Mouse (Mus musculus) layer of hippocampus, postnatal 10 days (tissue): Measurements from ENCODE around the gene Ifna15. TPM values are rescaled to one million over a fixed set of nuclear protein-coding genes. Genes with fewer than 3 reads are reported as not detected.

Experiments used
- DNase-seq, 2 experiments: peaks; one replicate each; pipeline ENCODE4 v3.0.0; 2021; ENCODE audit warnings: low spot score in 2 of 2
- total RNA-seq, 2 experiments: library from RNA; stranded (reverse); gene quantifications; 2 replicates each; pipeline ENCODE4 v1.2.3; 2021

Gene Ifna15
- total RNA-seq, 2 experiments from 2014 or later: not detected

GRCm38 (mm10) chr4:88514403-88514802 lies 43.6 kb downstream of the Ifna15 start:
- DNase-seq: peak; percentile 52 to 56

- no peak for DNase-seq
Measured at GRCm38 (mm10) chr4:88513743-88514142, 44.3 kb downstream of the Ifna15 start.

Other genes with a start within 250 kb of the Ifna15 start
- 1 to 10 TPM; 3.7 to 3.8 TPM for gene Hacd4, start 119.3 kb downstream of the Ifna15 start, total RNA-seq
- not detected for gene Ifnb1, start 35.5 kb downstream of the Ifna15 start, total RNA-seq
- gene Ifna14, start 13.6 kb upstream of the Ifna15 start, total RNA-seq: not detected
- gene Ifna9, start 34.1 kb upstream of the Ifna15 start, total RNA-seq: not detected
- not detected for gene Ifna12, start 45.1 kb upstream of the Ifna15 start, total RNA-seq
- not detected for gene C87499, start 76.2 kb upstream of the Ifna15 start, total RNA-seq
- gene Ifna13, start 86.2 kb upstream of the Ifna15 start, total RNA-seq: not detected
- not detected for gene Ifna16, start 118.7 kb upstream of the Ifna15 start, total RNA-seq
- gene Ifna2, start 125.7 kb upstream of the Ifna15 start, total RNA-seq: not detected
- not detected for gene Ifnab, start 133.1 kb upstream of the Ifna15 start, total RNA-seq
- 1 to 10 TPM; 1.2 to 1.3 TPM for gene Gm26566, start 163.6 kb upstream of the Ifna15 start, total RNA-seq
- 100 to 1,000 TPM; 102 to 104 TPM for gene Klhl9, start 164.2 kb upstream of the Ifna15 start, total RNA-seq
- not detected for gene Gm13271, start 196.6 kb upstream of the Ifna15 start, total RNA-seq
- not detected for gene Gm13283, start 201.9 kb upstream of the Ifna15 start, total RNA-seq
- gene Gm13290, start 215.6 kb upstream of the Ifna15 start, total RNA-seq: not detected
- gene Gm13289, start 218.7 kb upstream of the Ifna15 start, total RNA-seq: not detected
- not detected for gene Gm13272, start 221.6 kb upstream of the Ifna15 start, total RNA-seq
- not detected for gene Ifnz, start 223.9 kb upstream of the Ifna15 start, total RNA-seq
- gene Gm13276, start 227.5 kb upstream of the Ifna15 start, total RNA-seq: not detected
- gene Gm13277, start 230.4 kb upstream of the Ifna15 start, total RNA-seq: not detected
- gene Gm13278, start 233.3 kb upstream of the Ifna15 start, total RNA-seq: not detected
- not detected for gene Gm13275, start 236.2 kb upstream of the Ifna15 start, total RNA-seq
- gene Gm13279, start 239.2 kb upstream of the Ifna15 start, total RNA-seq: not detected
- gene Gm13285, start 241.4 kb upstream of the Ifna15 start, total RNA-seq: not detected
- gene Gm13287, start 245.0 kb upstream of the Ifna15 start, total RNA-seq: not detected
- not detected for gene Gm13288, start 247.3 kb upstream of the Ifna15 start, total RNA-seq